Mouse (Mus musculus) hindbrain, embryonic 11.5 days (tissue): ENCODE measurements around the gene Tubgcp6. TPM values are rescaled to one million over a fixed set of nuclear protein-coding genes. Genes with fewer than 3 reads are reported as not detected.

Source experiments
- ATAC-seq: fragments of 200-750 bp; cut with Nextera tagmentation; 2 replicates; pipeline ENCODE4 v1.8.0; 2017; ENCODE audit warnings: mild to moderate bottlenecking, moderate TSS enrichment, moderate library complexity; ENCODE audit not compliant: low FRiP score
- DNase-seq: peaks from one replicate; pipeline ENCODE4 v3.0.0-alpha.2; 2015; ENCODE audit warnings: low spot score
- H3K27ac ChIP-seq: fragments of 300-500 bp; sonication (generic); 2 replicates; pipeline ENCODE4 v1.5.1; 2014; ENCODE audit warnings: mild to moderate bottlenecking, low read depth, low read length
- H3K27me3 ChIP-seq: fragments of 300-500 bp; sonication (generic); 2 replicates; pipeline ENCODE4 v1.6.1; 2014; ENCODE audit warnings: mild to moderate bottlenecking, low read length, moderate library complexity, mixed read lengths; ENCODE audit not compliant: control insufficient read depth, insufficient read depth
- H3K36me3 ChIP-seq: fragments of 300-500 bp; sonication (generic); 2 replicates; pipeline ENCODE4 v1.6.1; 2014; ENCODE audit warnings: mild to moderate bottlenecking, low read length, moderate library complexity, mixed read lengths; ENCODE audit not compliant: control insufficient read depth, insufficient read depth
- H3K4me1 ChIP-seq: fragments of 300-500 bp; sonication (generic); replicated peaks from 2 replicates; pipeline ENCODE4 v1.6.1; 2014; ENCODE audit warnings: low read length, mixed read lengths; ENCODE audit not compliant: control insufficient read depth, insufficient read depth
- H3K4me2 ChIP-seq: fragments of 300-500 bp; sonication (generic); replicated peaks from 2 replicates; pipeline ENCODE4 v1.6.1; 2014; ENCODE audit warnings: mild to moderate bottlenecking, low read depth, low read length
- H3K4me3 ChIP-seq: fragments of 300-500 bp; sonication (generic); 2 replicates; pipeline ENCODE4 v1.5.1; 2014; ENCODE audit warnings: low read depth, low read length
- H3K9ac ChIP-seq: fragments of 300-500 bp; sonication (generic); 2 replicates; pipeline ENCODE4 v1.6.1; 2014; ENCODE audit warnings: low read depth, low read length
- H3K9me3 ChIP-seq: fragments of 300-500 bp; sonication (generic); 2 replicates; pipeline ENCODE4 v1.6.1; 2016; ENCODE audit warnings: low read length; ENCODE audit not compliant: control insufficient read depth
- WGBS: fragments of 180-500 bp; shearing (Covaris S2); extraction: QIAGEN DNeasy Blood & Tissue Kit; methylation state at CpG from one replicate; pipeline ENCODE4 v1.1.7; 2014; 5-methylcytosine and 5-hydroxymethylcytosine counted together
- polyA plus RNA-seq: library from polyadenylated mRNA; unstranded; fragments of >200 nt; fragmentation: Nextera tagmentation; extraction: Ambion mirVana; gene quantifications from 2 replicates; pipeline ENCODE4 v1.2.1, GENCODE M21; 2014

The Tubgcp6 gene
- polyA plus RNA-seq, result 17.5 and 17.6 TPM in 2 replicates

- DNase-seq (peak; percentile 99), ATAC-seq (peak; percentile 84)
- WGBS, result under 1% methylated on average over 47 of the region's 47 CpGs
- Histone ChIP-seq H3K9me3 (no peaks in the 10 kb centered on the region), H3K4me1 (peaks cover 14% of the 10 kb centered on the region), H3K9ac (peak within 1 kb of the TSS; percentile 82), H3K4me3 (peak within 1 kb of the TSS; percentile 92), H3K27me3 (no peaks in the 10 kb centered on the region), H3K4me2 (peak within 1 kb of the TSS; percentile 80), H3K27ac (peak within 1 kb of the TSS; percentile 76), H3K36me3 (no peaks in the 10 kb centered on the region)
Observed at GRCm38 (mm10) chr15:89122649-89123366, at the start of gene Tubgcp6. Tubgcp6 (minus strand) TSS chr15:89123112.

GRCm38 (mm10) chr15:89172276-89172935 is 49.5 kb upstream of the Tubgcp6 start:
- Histone ChIP-seq H3K4me3 (peak overlapping the region; percentile 52), H3K4me2 (peak overlapping the region; percentile 100), H3K9me3 (no peaks in the 10 kb centered on the region), H3K27me3 (no peaks in the 10 kb centered on the region), H3K4me1 (peaks cover 28% of the 10 kb centered on the region), H3K27ac (peak overlapping the region; percentile 53; the same call in 1 of the 2 replicates), H3K9ac (peak overlapping the region; percentile 73), H3K36me3 (no peaks in the 10 kb centered on the region)
- DNase-seq (no peak), ATAC-seq (no peak)
- 38% methylated on average over 17 of the region's 17 CpGs for WGBS

- H3K4me1 ChIP-seq, result peaks cover 22% of the 10 kb centered on the region
- H3K9ac ChIP-seq, result no peak overlapping the region
- H3K4me3 ChIP-seq, result no peak overlapping the region
Observed at GRCm38 (mm10) chr15:89171526-89172051, 48.7 kb upstream of the Tubgcp6 start.

GRCm38 (mm10) chr15:89170102-89170501 is 47.2 kb upstream of the Tubgcp6 start:
- H3K27ac ChIP-seq, result 0 out of 2 replicates have a peak overlapping the region, but pooled peaks have one; percentile 11
- no peak overlapping the region for H3K4me2 ChIP-seq
- no peak overlapping the region for H3K4me3 ChIP-seq
- H3K9ac ChIP-seq, result no peak overlapping the region
- peaks cover 13% of the 10 kb centered on the region; the same call in 1 of the 2 replicates for H3K36me3 ChIP-seq
- H3K27me3 ChIP-seq, result no peaks in the 10 kb centered on the region
- 65% methylated on average over 3 of the region's 3 CpGs for WGBS
- DNase-seq (no peak), ATAC-seq (no peak)
- H3K9me3 ChIP-seq, result no peaks in the 10 kb centered on the region
- H3K4me1 ChIP-seq, result peaks cover 22% of the 10 kb centered on the region

More at GRCm38 (mm10) chr15:89171526-89172051, 48.7 kb upstream of the Tubgcp6 start:
- DNase-seq (no peak), ATAC-seq (no peak)
- peaks cover 6% of the 10 kb centered on the region; the same call in 1 of the 2 replicates for H3K36me3 ChIP-seq
- H3K27me3 ChIP-seq, result no peaks in the 10 kb centered on the region
- H3K9me3 ChIP-seq, result no peaks in the 10 kb centered on the region
- H3K27ac ChIP-seq, result no peak overlapping the region
- 87% methylated on average over 5 of the region's 5 CpGs for WGBS
- no peak overlapping the region for H3K4me2 ChIP-seq

GRCm38 (mm10) chr15:89169431-89169830 is 46.5 kb upstream of the Tubgcp6 start:
- 6% methylated on average over 10 of the region's 10 CpGs for WGBS
- peaks cover 18% of the 10 kb centered on the region for H3K36me3 ChIP-seq
- no peak overlapping the region for H3K4me2 ChIP-seq

GRCm38 (mm10) chr15:89168922-89169321 is 46.0 kb upstream of the Tubgcp6 start:
- Histone ChIP-seq H3K4me1 (peaks cover 19% of the 10 kb centered on the region), H3K4me3 (no peak overlapping the region), H3K27me3 (no peaks in the 10 kb centered on the region), H3K27ac (no peak overlapping the region), H3K36me3 (peaks cover 23% of the 10 kb centered on the region), H3K9me3 (no peaks in the 10 kb centered on the region), H3K4me2 (no peak overlapping the region), H3K9ac (no peak overlapping the region)
- 62% methylated on average over 10 of the region's 10 CpGs for WGBS
- DNase-seq (no peak), ATAC-seq (no peak)

More at GRCm38 (mm10) chr15:89169431-89169830, 46.5 kb upstream of the Tubgcp6 start:
- Histone ChIP-seq H3K4me3 (no peak overlapping the region), H3K4me1 (peaks cover 22% of the 10 kb centered on the region), H3K27me3 (no peaks in the 10 kb centered on the region), H3K9ac (no peak overlapping the region), H3K27ac (no peak overlapping the region), H3K9me3 (no peaks in the 10 kb centered on the region)
- DNase-seq (peak; percentile 75), ATAC-seq (peak; percentile 39; the same call in 1 of the 2 replicates)

GRCm38 (mm10) chr15:89165478-89165877 is 42.6 kb upstream of the Tubgcp6 start:
- Histone ChIP-seq H3K36me3 (peaks cover 36% of the 10 kb centered on the region), H3K27me3 (no peaks in the 10 kb centered on the region), H3K4me1 (peaks cover 7% of the 10 kb centered on the region; the same call in 1 of the 2 replicates), H3K27ac (no peak overlapping the region), H3K9ac (no peak overlapping the region), H3K9me3 (no peaks in the 10 kb centered on the region), H3K4me2 (no peak overlapping the region), H3K4me3 (no peak overlapping the region)
- no peak for ATAC-seq
- no peak for DNase-seq
- WGBS, result 95% methylated on average over 12 of the region's 12 CpGs

- no peak overlapping the region for H3K4me3 ChIP-seq
- H3K27me3 ChIP-seq, result no peaks in the 10 kb centered on the region
- DNase-seq, result no peak
Observed at GRCm38 (mm10) chr15:89161397-89161796, 38.5 kb upstream of the Tubgcp6 start.

More at GRCm38 (mm10) chr15:89161397-89161796, 38.5 kb upstream of the Tubgcp6 start:
- Histone ChIP-seq H3K36me3 (peaks cover 58% of the 10 kb centered on the region), H3K4me2 (no peak overlapping the region), H3K4me1 (no peaks in the 10 kb centered on the region), H3K9me3 (no peaks in the 10 kb centered on the region), H3K27ac (no peak overlapping the region), H3K9ac (no peak overlapping the region)
- WGBS, result 95% methylated on average over 9 of the region's 9 CpGs
- no peak for ATAC-seq
